Mouse (Mus musculus): ENCODE data around the gene Fastkd1. TPM values are rescaled to one million over a fixed set of nuclear protein-coding genes. Genes with fewer than 3 reads are reported as not detected.

Gene Fastkd1
- total and polyA plus RNA-seq, 3 experiments = 15.3 to 19.1 (median 18.5) TPM

GRCm38 (mm10) chr2:69669853-69670252 is 43.5 kb downstream of the Fastkd1 start, which contains the start of gene Klhl41:
Klhl41 (plus strand) TSS chr2:69670120.
- DNase-seq (ENCODE audit: extremely low read depth) = no peak
- peaks cover 2 to 27% of the 10 kb centered on the region in 2 experiments; a peak in 2 of 4 replicates for H3K4me1 ChIP-seq (ENCODE audit: control insufficient read depth in 1 of 2, insufficient read depth in 2 of 2)
- no peak within 1 kb of the TSS for H3K4me2 ChIP-seq (ENCODE audit: insufficient read depth, low read depth, poor library complexity, severe bottlenecking)
- peaks cover 0 to 3% of the 10 kb centered on the region in 2 experiments for H3K36me3 ChIP-seq (replicated peaks in 1 of 2; ENCODE audit: control insufficient read depth in 1 of 2, insufficient read depth in 1 of 2, low read length in 1 of 2)
- dilution Hi-C loops (cut with MboI; ENCODE audit: extremely low pct_ligation_motif_present, extremely low pct_unique_long_range_greater_than_20kb, low sequenced_read_pairs) (no loop called here), in situ Hi-C loops (cut with MboI; ENCODE audit: low pct_ligation_motif_present, low pct_unique_long_range_greater_than_20kb, low sequenced_read_pairs) (no loop called here)
- no peaks in the 10 kb centered on the region for H3K27me3 ChIP-seq (replicated peaks)
- TF ChIP-seq TCF12 (IDR thresholded peaks at IDR 0.05; ENCODE audit: low read depth, low read length) (no peak), POLR2A (IDR thresholded peaks at IDR 0.05; ENCODE audit: low read depth, low read length) (no peak), ZNF384 (IDR thresholded peaks at IDR 0.05; ENCODE audit: low read depth, low read length) (no peak), GABPA (IDR thresholded peaks at IDR 0.05; ENCODE audit: insufficient replicate concordance, low read depth, low read length) (no peak), RAD21 (IDR thresholded peaks at IDR 0.05; ENCODE audit: low read depth, low read length) (no peak), USF1 (IDR thresholded peaks at IDR 0.05; ENCODE audit: low read depth, low read length) (no peak), JUN (IDR thresholded peaks at IDR 0.05; ENCODE audit: insufficient read depth, low read depth, low read length) (no peak), HCFC1 (IDR thresholded peaks at IDR 0.05; ENCODE audit: low read depth, low read length) (no peak), E2F4 (IDR thresholded peaks at IDR 0.05; ENCODE audit: insufficient replicate concordance, low read depth, low read length) (no peak), CTCF (conservative IDR thresholded peaks at IDR 0.05 in 1 of 2, IDR thresholded peaks at IDR 0.05 in 1 of 2; ENCODE audit: low read depth in 2 of 2, low read length in 2 of 2) (no peak)
- H3K4me3 ChIP-seq (replicated peaks in 1 of 3; ENCODE audit: low read depth in 2 of 3, low read length in 2 of 3, poor library complexity in 1 of 3) = no peak within 1 kb of the TSS
- no peaks in the 10 kb centered on the region for H3K9me3 ChIP-seq (replicated peaks; ENCODE audit: low read length)
- no peak within 1 kb of the TSS for H3K27ac ChIP-seq (ENCODE audit: insufficient read depth, low read depth)
- no peak within 1 kb of the TSS for H3K9ac ChIP-seq (ENCODE audit: insufficient read depth, low read depth)
- no peaks in the 10 kb centered on the region for H3K79me2 ChIP-seq (replicated peaks; ENCODE audit: control insufficient read depth, extremely low read depth, insufficient read depth, poor library complexity, severe bottlenecking)

DNA sequence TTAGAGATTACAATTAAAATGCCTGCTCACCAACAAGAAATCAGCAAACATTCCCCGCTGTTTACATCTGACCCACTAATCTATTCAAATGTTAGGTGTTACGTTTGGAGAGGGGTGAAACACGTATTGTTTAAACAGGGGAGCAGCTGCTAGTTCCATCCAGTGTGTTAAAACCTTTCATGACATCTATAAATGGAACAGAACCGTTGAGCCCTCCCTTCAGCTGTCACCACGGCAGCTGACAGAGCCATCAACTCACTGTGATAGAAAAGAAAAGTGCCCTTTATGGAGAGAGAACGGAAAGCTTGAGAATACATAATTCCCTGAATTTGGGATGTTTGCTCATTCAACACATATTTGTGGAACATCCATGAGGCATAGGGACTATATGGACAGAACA is 44.9 kb downstream of the Fastkd1 start:
- TF ChIP-seq ZNF384 (IDR thresholded peaks at IDR 0.05; ENCODE audit: low read depth, low read length) (no peak), TCF12 (IDR thresholded peaks at IDR 0.05; ENCODE audit: low read depth, low read length) (no peak)
- no peak overlapping the region for H3K4me2 ChIP-seq (ENCODE audit: insufficient read depth, low read depth, poor library complexity, severe bottlenecking)
- DNase-seq (ENCODE audit: extremely low read depth) = no peak

GRCm38 (mm10) chr2:69667656-69668055 is 45.7 kb downstream of the Fastkd1 start:
- Histone ChIP-seq H3K79me2 (replicated peaks; ENCODE audit: control insufficient read depth, extremely low read depth, insufficient read depth, poor library complexity, severe bottlenecking) (no peaks in the 10 kb centered on the region), H3K9me3 (replicated peaks; ENCODE audit: low read length) (no peaks in the 10 kb centered on the region), H3K36me3 (replicated peaks in 1 of 2; ENCODE audit: control insufficient read depth in 1 of 2, insufficient read depth in 1 of 2, low read length in 1 of 2) (peaks cover 0 to 9% of the 10 kb centered on the region in 2 experiments), H3K4me1 (ENCODE audit: control insufficient read depth in 1 of 2, insufficient read depth in 2 of 2) (peaks cover 4 to 28% of the 10 kb centered on the region in 2 experiments; a peak in 3 of 4 replicates), H3K4me3 (replicated peaks in 1 of 3; ENCODE audit: low read depth in 2 of 3, low read length in 2 of 3, poor library complexity in 1 of 3) (no peak overlapping the region), H3K4me2 (ENCODE audit: insufficient read depth, low read depth, poor library complexity, severe bottlenecking) (no peak overlapping the region), H3K9ac (ENCODE audit: insufficient read depth, low read depth) (no peak overlapping the region), H3K27me3 (replicated peaks) (no peaks in the 10 kb centered on the region), H3K27ac (ENCODE audit: insufficient read depth, low read depth) (no peak overlapping the region)
- in situ Hi-C loops (cut with MboI; ENCODE audit: low pct_ligation_motif_present, low pct_unique_long_range_greater_than_20kb, low sequenced_read_pairs) (no loop called here), dilution Hi-C loops (cut with MboI; ENCODE audit: extremely low pct_ligation_motif_present, extremely low pct_unique_long_range_greater_than_20kb, low sequenced_read_pairs) (no loop called here)
- TF ChIP-seq CHD2 (IDR thresholded peaks at IDR 0.05; ENCODE audit: low read length) (no peak), USF2 (conservative IDR thresholded peaks at IDR 0.05; ENCODE audit: low read depth, low read length) (no peak), MYC (IDR thresholded peaks at IDR 0.05; ENCODE audit: low read depth, low read length) (no peak), POLR2AphosphoS2 (IDR thresholded peaks at IDR 0.05; ENCODE audit: low read depth, low read length) (no peak), NRF1 (IDR thresholded peaks at IDR 0.05; ENCODE audit: low read depth, low read length) (no peak), MEF2A (IDR thresholded peaks at IDR 0.05; ENCODE audit: borderline replicate concordance, low read depth, low read length) (no peak), EP300 (IDR thresholded peaks at IDR 0.05; ENCODE audit: low read length) (no peak), HCFC1 (IDR thresholded peaks at IDR 0.05; ENCODE audit: low read depth, low read length) (no peak), BHLHE40 (IDR thresholded peaks at IDR 0.05; ENCODE audit: low read depth, low read length) (no peak)
- no peak for DNase-seq (ENCODE audit: extremely low read depth)

More for the DNA sequence above, 44.9 kb downstream of the Fastkd1 start:
- in situ Hi-C loops (cut with MboI; ENCODE audit: low pct_ligation_motif_present, low pct_unique_long_range_greater_than_20kb, low sequenced_read_pairs) = no loop called here
- Histone ChIP-seq H3K27ac (ENCODE audit: insufficient read depth, low read depth) (no peak overlapping the region), H3K36me3 (replicated peaks in 1 of 2; ENCODE audit: control insufficient read depth in 1 of 2, insufficient read depth in 1 of 2, low read length in 1 of 2) (peaks cover 0 to 7% of the 10 kb centered on the region in 2 experiments), H3K9me3 (replicated peaks; ENCODE audit: low read length) (no peaks in the 10 kb centered on the region), H3K27me3 (replicated peaks) (no peaks in the 10 kb centered on the region), H3K4me1 (ENCODE audit: control insufficient read depth in 1 of 2, insufficient read depth in 2 of 2) (peaks cover 7 to 36% of the 10 kb centered on the region in 2 experiments; a peak in 3 of 4 replicates), H3K4me3 (replicated peaks in 1 of 3; ENCODE audit: low read depth in 2 of 3, low read length in 2 of 3, poor library complexity in 1 of 3) (no peak overlapping the region), H3K9ac (ENCODE audit: insufficient read depth, low read depth) (no peak overlapping the region), H3K79me2 (replicated peaks; ENCODE audit: control insufficient read depth, extremely low read depth, insufficient read depth, poor library complexity, severe bottlenecking) (no peaks in the 10 kb centered on the region)
- dilution Hi-C loops (cut with MboI; ENCODE audit: extremely low pct_ligation_motif_present, extremely low pct_unique_long_range_greater_than_20kb, low sequenced_read_pairs) = no loop called here
